Mouse (Mus musculus): Measurements from ENCODE around the gene Akna. TPM values are rescaled to one million over a fixed set of nuclear protein-coding genes. Genes with fewer than 3 reads are reported as not detected.

Gene Akna
- polyA plus RNA-seq, 1 experiment from 2014 or later, result 6.0 TPM

DNA sequence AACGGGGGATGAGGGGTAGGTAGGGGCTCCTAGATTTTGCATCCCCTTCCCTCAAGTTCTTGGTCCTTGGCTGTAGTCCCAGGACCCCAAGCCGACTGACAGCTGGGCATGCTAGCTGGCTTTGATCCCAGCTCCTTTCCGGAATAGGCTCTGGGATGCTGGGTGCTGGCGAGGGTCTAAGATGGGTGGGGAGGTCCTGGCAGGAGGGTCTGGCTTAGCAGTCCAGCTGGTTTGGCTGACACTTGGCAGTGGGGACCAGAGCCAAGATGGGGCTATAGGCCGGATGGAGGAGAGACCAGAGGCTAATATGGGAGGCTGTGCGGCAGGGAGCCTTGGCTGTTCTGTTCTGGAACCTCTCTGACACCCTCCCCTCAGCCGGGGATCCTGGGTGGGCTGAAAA, 5.1 kb upstream of the Akna start:
- Histone ChIP-seq H3K27me3 (0 out of 2 replicates have a peak, but pooled peaks cover 4% of the 10 kb centered on the region), H3K27ac (peak overlapping the region; percentile 30; the same call in 1 of the 2 replicates), H3K9me3 (no peaks in the 10 kb centered on the region), H3K36me3 (no peaks in the 10 kb centered on the region), H3K4me3 (peak overlapping the region; percentile 59; the same call in 1 of the 2 replicates), H3K4me1 (replicated peaks) (peaks cover 59% of the 10 kb centered on the region), H3K9ac (no peak overlapping the region), H3K4me2 (peak overlapping the region; percentile 96)
- WGBS, result 63% methylated on average over 7 of the region's 7 CpGs
- peak; percentile 4 for ATAC-seq (ENCODE audit: low FRiP score)

DNA sequence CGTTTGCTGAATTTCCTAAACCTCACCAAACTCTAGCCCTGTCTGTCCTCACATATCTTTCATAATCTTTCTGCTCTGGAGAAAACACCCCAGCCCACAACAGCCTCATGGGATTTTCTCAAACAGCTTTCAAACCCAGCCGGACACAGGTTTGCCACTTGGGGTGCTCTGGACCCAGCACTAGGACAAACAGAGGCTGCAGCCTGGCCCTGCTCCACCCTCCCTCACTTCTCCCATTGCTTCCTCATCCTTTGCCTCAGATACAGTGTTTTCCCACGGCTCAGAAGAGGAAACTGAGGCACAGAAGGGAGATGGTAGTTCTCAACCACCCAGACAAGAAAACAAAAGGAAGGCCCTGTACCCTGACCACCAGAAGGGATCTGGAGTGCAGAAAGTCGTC, 2.5 kb upstream of the Akna start:
- no peak overlapping the region for H3K4me2 ChIP-seq
- no peak overlapping the region for H3K9ac ChIP-seq
- peaks cover 64% of the 10 kb centered on the region for H3K4me1 ChIP-seq (replicated peaks)
- H3K27ac ChIP-seq, result no peak overlapping the region
- ATAC-seq (ENCODE audit: low FRiP score), result no peak
- 0 out of 2 replicates have a peak, but pooled peaks cover 4% of the 10 kb centered on the region for H3K27me3 ChIP-seq
- no peaks in the 10 kb centered on the region for H3K9me3 ChIP-seq
- no peaks in the 10 kb centered on the region for H3K36me3 ChIP-seq
- WGBS, result 68% methylated on average over 4 of the region's 4 CpGs
- no peak overlapping the region for H3K4me3 ChIP-seq

DNA sequence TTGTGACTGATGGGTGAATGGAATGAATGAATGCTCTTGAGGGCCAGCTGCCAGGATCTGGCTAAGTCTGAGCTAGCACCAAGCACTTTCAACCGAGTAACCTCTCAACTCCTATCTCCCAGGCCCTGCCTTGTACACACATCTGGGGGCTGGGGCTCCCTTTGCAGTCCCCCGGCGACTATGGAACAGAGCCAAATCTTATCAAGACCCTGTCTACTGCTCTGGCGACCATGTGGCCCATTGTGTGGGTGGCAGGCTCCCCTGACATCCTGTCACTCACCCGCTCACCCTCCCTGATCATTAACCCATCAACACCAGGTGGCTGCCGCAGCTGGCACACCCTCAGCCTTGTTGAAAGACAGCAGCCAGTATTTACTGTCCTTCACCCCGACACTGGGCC, 1.9 kb upstream of the Akna start:
- peaks cover 62% of the 10 kb centered on the region for H3K4me1 ChIP-seq (replicated peaks)
- no peak for ATAC-seq (ENCODE audit: low FRiP score)
- no peaks in the 10 kb centered on the region for H3K9me3 ChIP-seq
- H3K4me2 ChIP-seq, result no peak overlapping the region
- no peak overlapping the region for H3K27ac ChIP-seq
- H3K4me3 ChIP-seq, result no peak overlapping the region
- 22% methylated on average over 7 of the region's 7 CpGs for WGBS
- H3K36me3 ChIP-seq, result no peaks in the 10 kb centered on the region
- H3K27me3 ChIP-seq, result 0 out of 2 replicates have a peak, but pooled peaks cover 4% of the 10 kb centered on the region
- no peak overlapping the region for H3K9ac ChIP-seq

DNA sequence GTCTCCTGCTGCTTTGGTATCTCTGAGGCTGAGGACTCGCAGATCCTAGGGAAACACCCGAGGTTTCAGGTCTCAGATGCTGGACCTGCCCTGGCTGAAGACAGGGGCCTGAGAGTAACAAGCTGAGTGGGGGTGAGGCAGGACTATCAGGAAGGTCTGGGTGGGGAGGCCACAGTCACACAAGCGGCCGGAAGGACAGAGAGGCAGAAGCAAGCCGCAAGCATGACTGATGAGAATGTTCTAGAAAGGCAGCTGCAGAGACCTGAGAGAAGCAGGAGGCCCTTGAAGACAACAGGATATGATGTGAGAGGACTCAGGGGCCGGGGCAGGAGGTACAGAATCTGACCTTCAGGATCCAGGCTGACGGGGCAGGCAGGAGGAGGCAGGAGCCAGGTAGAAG, 1.1 kb upstream of the Akna start:
- Histone ChIP-seq H3K4me2 (no peak overlapping the region), H3K9ac (no peak overlapping the region), H3K27me3 (0 out of 2 replicates have a peak, but pooled peaks cover 4% of the 10 kb centered on the region), H3K27ac (no peak overlapping the region), H3K4me1 (replicated peaks) (peaks cover 62% of the 10 kb centered on the region), H3K9me3 (no peaks in the 10 kb centered on the region), H3K4me3 (no peak overlapping the region), H3K36me3 (no peaks in the 10 kb centered on the region)
- WGBS, result 74% methylated on average over 7 of the region's 7 CpGs
- ATAC-seq (ENCODE audit: low FRiP score), result no peak

DNA sequence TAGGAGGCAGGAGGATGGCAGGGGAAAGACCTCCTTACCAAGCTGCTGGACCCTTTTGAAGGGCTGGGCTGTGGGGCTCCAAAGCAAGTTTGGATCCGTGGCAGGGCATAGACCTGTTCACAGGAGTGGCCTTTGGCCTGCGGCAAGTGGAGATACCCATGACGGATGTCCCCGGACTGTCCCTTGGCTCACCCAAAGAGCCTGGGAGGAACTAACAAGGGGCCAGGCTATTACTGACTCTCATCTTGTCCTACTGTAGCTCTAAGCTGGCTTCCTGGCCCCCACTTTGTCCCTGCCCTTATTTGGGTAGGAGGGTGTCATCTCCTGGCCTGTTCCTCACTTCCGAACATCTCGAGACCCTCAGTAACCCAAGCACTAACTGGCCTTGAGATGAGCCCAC, 596 bp downstream of the Akna start:
- peak overlapping the region; percentile 63; the same call in 1 of the 2 replicates for H3K9ac ChIP-seq

DNA sequence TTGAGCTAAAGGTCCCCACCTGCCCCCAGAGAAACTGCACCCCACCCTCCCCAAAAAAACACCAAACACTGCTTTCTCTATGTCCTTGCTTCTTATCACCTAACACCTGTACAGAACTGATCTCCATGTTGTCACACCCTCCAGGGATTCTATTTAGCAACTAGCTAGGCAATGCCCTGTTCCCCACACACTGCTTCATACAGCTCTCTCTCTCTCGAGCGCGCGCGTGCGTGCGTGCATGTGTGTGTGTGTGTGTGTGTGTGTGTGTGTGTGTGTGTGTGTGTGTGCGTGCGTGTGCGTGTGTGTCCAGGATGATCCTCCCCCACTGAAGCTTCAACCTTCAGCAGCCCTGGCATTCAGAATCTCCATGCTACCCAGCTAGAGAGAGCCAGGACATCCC, 1.1 kb downstream of the Akna start:
- no peak overlapping the region for H3K9ac ChIP-seq
- WGBS, result 82% methylated on average over 10 of the region's 10 CpGs
- peaks cover 52% of the 10 kb centered on the region for H3K4me1 ChIP-seq (replicated peaks)
- H3K4me2 ChIP-seq, result no peak overlapping the region
- H3K27me3 ChIP-seq, result no peaks in the 10 kb centered on the region
- peak overlapping the region; percentile 83; the same call in 1 of the 2 replicates for H3K27ac ChIP-seq
- no peaks in the 10 kb centered on the region for H3K9me3 ChIP-seq
- peaks cover 5% of the 10 kb centered on the region; the same call in 1 of the 2 replicates for H3K36me3 ChIP-seq
- no peak for ATAC-seq (ENCODE audit: low FRiP score)
- H3K4me3 ChIP-seq, result no peak overlapping the region

More for the DNA sequence above, 596 bp downstream of the Akna start:
- peak overlapping the region; percentile 42 for H3K4me2 ChIP-seq
- H3K9me3 ChIP-seq, result no peaks in the 10 kb centered on the region
- H3K4me1 ChIP-seq (replicated peaks), result peaks cover 52% of the 10 kb centered on the region
- H3K36me3 ChIP-seq, result peaks cover 2% of the 10 kb centered on the region; the same call in 1 of the 2 replicates
- ATAC-seq (ENCODE audit: low FRiP score), result peak; percentile 13; the same call in 1 of the 2 replicates
- H3K27ac ChIP-seq, result peak overlapping the region; percentile 83
- 74% methylated on average over 6 of the region's 6 CpGs for whole genome bisulfite sequencing
- no peaks in the 10 kb centered on the region for H3K27me3 ChIP-seq
- peak overlapping the region; percentile 19 for H3K4me3 ChIP-seq

DNA sequence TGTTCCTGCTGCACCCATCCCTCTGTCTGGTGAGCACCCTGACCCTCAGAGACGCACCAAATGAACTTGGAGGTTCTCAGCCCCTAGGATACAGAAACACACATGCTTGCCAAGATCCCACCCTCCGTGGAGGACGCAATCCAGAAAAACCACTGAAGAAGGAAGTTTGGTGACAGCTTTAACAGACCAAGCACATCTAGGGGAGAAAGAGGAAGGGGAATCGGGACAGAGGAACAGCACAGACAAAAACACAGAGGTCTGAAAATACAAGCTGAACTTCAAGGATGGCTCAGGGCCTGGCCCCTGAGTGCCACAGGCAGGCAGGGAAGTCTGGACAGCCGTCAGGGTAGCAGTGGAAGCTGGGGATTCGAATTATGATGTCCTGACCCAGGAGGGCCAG, 1.5 kb downstream of the Akna start:
- Histone ChIP-seq H3K9ac (0 out of 2 replicates have a peak overlapping the region, but pooled peaks have one; percentile 0), H3K36me3 (peaks cover 7% of the 10 kb centered on the region; the same call in 1 of the 2 replicates), H3K27me3 (no peaks in the 10 kb centered on the region), H3K27ac (no peak overlapping the region), H3K4me3 (no peak overlapping the region), H3K4me1 (replicated peaks) (peaks cover 52% of the 10 kb centered on the region), H3K9me3 (no peaks in the 10 kb centered on the region), H3K4me2 (no peak overlapping the region)
- 86% methylated on average over 6 of the region's 6 CpGs for WGBS
- no peak for ATAC-seq (ENCODE audit: low FRiP score)

DNA sequence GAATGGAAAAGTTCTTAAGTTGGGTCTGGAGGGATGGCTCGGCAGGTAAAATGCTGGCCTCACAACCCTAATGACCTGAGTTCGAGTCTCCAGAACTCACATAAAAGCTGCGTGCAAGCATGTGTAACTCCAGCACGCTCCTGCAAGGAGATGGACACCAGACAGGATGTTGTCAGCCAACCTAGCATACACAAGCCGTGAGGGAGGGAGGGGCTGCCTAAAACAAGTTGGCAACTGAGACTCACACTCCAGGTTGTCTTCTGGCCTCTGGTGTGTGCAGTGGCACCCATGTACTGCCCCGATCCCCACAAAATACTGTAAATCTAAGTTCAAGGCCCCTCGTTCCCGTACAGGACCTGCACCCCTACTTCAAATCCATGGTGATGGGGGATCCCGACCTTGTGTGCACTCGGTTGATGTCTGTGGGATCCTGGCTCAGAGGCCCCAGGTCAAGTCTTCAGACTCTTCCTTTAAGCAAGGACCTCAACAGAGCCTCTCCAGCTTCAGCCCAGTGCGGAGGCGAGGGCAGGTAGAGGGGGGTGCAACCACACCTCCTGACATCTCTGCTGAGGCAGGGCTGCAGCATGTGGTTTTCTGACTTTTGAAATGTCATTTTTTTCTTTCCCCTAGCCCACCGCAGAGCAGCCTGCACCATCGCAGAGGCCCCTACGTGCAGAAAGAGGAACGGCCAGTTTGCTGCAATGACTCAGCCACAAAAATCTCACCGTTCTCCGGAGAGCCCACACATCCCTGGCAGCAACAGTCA, 2.4 kb downstream of the Akna start:
- no peaks in the 10 kb centered on the region for H3K9me3 ChIP-seq
- no peak overlapping the region for H3K4me2 ChIP-seq
- 93% methylated on average over 18 of the region's 18 CpGs for WGBS
- H3K4me1 ChIP-seq (replicated peaks), result peaks cover 47% of the 10 kb centered on the region
- peaks cover 10% of the 10 kb centered on the region; the same call in 1 of the 2 replicates for H3K36me3 ChIP-seq
- H3K27ac ChIP-seq, result no peak overlapping the region
- no peak overlapping the region for H3K9ac ChIP-seq
- no peak for ATAC-seq (ENCODE audit: low FRiP score)
- H3K27me3 ChIP-seq, result no peaks in the 10 kb centered on the region
- H3K4me3 ChIP-seq, result no peak overlapping the region

DNA sequence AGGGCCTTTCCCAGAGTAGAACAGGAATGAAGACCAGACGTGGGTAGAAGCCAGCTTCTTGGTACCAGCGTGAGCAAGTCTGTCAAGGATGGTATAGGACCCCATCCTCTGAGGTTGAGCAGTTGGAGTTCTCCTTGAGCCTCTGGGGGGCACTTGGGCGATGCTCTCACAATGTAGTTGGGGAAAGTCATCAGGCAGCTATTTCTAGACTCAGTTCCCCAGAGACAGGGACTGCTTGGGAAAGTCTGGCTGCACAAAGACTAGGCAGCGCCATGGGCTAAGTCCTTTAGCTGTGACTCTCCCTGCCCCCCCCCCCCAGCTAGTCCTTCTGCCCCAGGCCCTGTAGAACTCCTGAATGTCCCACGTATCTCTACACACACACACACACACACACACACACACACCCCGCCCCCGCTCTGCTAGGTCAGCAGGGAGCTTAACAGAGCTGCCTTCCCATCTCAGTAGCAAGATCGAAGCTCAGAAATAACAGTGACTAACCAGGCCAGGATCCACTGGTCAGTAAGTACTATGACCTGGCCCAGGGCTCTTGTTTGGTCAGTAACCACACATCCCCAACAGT, 3.4 kb downstream of the Akna start:
- Histone ChIP-seq H3K4me2 (no peak overlapping the region), H3K27ac (peak overlapping the region; percentile 35; the same call in 1 of the 2 replicates), H3K4me3 (no peak overlapping the region), H3K9me3 (no peaks in the 10 kb centered on the region), H3K4me1 (replicated peaks) (peaks cover 37% of the 10 kb centered on the region), H3K36me3 (peaks cover 18% of the 10 kb centered on the region), H3K9ac (0 out of 2 replicates have a peak overlapping the region, but pooled peaks have one; percentile 13), H3K27me3 (no peaks in the 10 kb centered on the region)
- WGBS, result 65% methylated on average over 7 of the region's 8 CpGs
- ATAC-seq (ENCODE audit: low FRiP score), result no peak

DNA sequence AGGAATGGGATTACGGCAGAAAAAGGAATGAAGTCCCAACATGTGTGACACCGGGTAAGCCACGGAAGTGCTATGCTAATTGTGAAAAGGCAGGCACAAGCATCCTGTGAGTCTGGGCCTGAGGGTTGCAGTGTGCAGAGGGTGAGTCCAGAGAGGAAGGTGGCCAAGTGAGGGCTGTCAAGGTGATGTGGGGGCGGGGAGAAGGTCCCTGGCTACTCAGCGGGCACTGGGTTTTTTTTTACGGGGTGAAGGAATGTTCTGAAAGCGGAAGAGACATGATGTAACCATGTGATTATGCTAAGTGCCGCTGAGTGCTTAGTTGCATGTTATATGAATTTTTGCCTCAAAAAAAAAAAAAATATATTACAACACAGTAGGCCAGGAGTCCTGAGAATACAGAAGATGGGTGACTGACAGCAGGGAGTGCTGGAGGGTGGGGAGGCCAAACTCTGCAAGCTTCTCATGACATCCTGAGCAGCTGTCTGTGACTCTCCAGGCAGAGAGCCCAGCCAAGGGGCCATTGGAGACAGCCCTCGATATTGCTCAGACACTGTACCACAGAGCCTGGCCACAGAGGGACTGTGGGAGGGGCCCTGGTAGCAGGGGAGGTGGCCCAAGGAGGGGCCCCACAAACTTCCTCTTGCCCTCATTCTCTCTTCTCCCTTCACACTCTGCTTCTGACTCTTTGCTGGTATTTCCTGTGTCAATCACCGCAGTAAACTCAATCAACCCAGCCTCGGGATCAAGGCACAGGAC, 4.1 kb downstream of the Akna start:
- ATAC-seq (ENCODE audit: low FRiP score), result no peak
- 77% methylated on average over 11 of the region's 11 CpGs for WGBS
- no peak overlapping the region for H3K4me2 ChIP-seq
- H3K9me3 ChIP-seq, result no peaks in the 10 kb centered on the region
- H3K4me3 ChIP-seq, result no peak overlapping the region
- H3K27ac ChIP-seq, result peak overlapping the region; percentile 35; the same call in 1 of the 2 replicates
- no peaks in the 10 kb centered on the region for H3K27me3 ChIP-seq
- peaks cover 30% of the 10 kb centered on the region for H3K4me1 ChIP-seq (replicated peaks)
- H3K36me3 ChIP-seq, result peaks cover 26% of the 10 kb centered on the region
- H3K9ac ChIP-seq, result 0 out of 2 replicates have a peak overlapping the region, but pooled peaks have one; percentile 13

DNA sequence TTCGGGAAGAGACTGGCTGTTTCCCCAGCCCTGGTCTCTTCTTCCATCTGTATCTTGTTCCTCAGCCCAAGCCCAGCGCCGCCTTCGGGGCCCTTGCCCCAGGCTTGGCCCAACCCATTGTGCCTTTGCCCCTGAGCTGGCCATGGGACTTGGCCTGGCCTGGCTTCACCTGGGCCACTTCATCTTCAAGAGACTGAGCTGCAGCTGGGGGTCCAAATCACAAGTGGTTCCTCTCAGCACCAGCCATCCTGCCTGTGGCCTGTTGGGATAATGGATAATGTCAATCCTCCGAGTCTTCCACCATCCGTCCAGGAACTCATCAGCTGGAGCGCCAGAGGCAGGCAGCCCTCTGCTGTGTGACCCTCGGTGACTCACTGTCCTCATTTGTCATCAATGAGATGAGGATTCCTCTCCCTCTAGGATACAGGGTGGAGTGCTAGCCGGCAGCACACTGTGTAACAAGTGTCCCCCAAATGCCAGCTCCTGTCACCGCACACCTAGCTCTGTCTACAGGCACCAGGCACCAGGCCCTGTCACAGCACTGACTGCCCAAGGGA, 5.1 kb downstream of the Akna start:
- no peak overlapping the region for H3K4me3 ChIP-seq
- H3K27ac ChIP-seq, result no peak overlapping the region
- peaks cover 20% of the 10 kb centered on the region for H3K4me1 ChIP-seq (replicated peaks)
- H3K36me3 ChIP-seq, result peaks cover 34% of the 10 kb centered on the region
- no peak overlapping the region for H3K9ac ChIP-seq
- no peak for ATAC-seq (ENCODE audit: low FRiP score)
- no peaks in the 10 kb centered on the region for H3K27me3 ChIP-seq
- no peak overlapping the region for H3K4me2 ChIP-seq
- H3K9me3 ChIP-seq, result no peaks in the 10 kb centered on the region
- 76% methylated on average over 10 of the region's 10 CpGs for WGBS

DNA sequence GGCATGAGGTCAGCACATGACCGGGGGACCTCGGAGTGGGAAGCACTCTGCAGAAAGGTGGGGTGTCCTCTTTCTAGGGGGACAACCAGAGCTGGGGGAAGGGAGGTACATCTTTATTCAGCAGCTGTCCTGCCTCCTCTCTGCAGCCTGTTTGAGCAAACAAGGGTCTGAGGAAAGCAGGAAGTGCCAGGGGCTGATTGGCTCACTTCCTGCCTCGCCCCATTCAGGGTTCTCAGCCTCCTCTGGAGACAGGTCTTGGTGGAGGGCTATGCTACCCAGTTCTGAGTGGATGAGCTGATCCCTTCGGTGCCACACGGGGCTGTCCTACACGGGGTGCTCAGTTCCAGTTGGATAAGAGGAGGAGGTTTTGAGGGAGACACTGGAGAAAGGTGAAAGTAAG, 11.8 kb downstream of the Akna start:
- peaks cover 30% of the 10 kb centered on the region for H3K4me1 ChIP-seq (replicated peaks)
- no peak for ATAC-seq (ENCODE audit: low FRiP score)
- H3K9me3 ChIP-seq, result no peaks in the 10 kb centered on the region
- 79% methylated on average over 6 of the region's 6 CpGs for WGBS
- peaks cover 28% of the 10 kb centered on the region for H3K36me3 ChIP-seq
- no peak overlapping the region for H3K9ac ChIP-seq
- H3K27me3 ChIP-seq, result no peaks in the 10 kb centered on the region
- no peak overlapping the region for H3K4me2 ChIP-seq
- no peak overlapping the region for H3K4me3 ChIP-seq
- H3K27ac ChIP-seq, result no peak overlapping the region
